ENCODE assay signal across 8 mouse cellular contexts in the genomic region with DNA sequence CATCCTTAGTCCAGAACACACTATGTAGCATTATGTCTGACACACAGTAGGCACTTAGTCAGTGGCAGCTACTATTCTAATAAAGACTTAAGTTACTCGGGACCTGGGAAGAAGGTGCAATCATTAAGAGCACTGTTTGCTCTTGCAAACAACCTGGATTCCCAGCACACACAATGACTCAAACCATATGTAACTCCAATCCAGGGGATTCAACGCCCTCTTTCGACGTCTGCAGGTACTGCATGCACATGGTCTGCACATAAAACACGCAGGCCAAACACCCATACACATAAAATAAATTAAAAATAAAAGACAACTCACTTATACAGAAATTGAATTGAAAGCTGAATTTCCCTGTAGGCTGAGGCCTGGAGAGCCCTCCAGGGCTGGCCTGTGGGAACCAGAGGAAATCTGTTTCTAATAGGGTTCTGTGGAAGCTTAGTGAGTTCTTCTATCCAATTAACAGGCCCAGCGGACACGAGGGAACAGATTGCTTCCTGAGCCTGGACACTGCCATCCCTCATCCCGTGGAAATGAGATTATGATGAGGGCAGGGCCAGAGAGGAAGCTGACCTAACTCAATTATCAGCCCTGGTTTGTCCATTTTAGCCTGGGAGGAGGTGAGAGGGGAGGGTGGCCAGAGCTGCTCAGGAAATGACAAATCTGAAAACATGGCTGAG.
DNase-seq lines count a peak whose midpoint lies in the region; TF ChIP-seq lines count a peak whose summit lies in the region.
"Had no signal": no experiment of that assay in that cellular context is flagged by ENCODE, and none has a peak within 500 bp of the region (broad histone marks: within the 10 kb centered on the region; RNA-seq: fewer than 3 reads in every experiment).

No protein-coding gene starts in this region.

- no peaks in the 10 kb centered on the region for H3K9me3 ChIP-seq in heart, embryonic 10.5 days

- peak; percentile 34 for TF ChIP-seq CTCF in layer of hippocampus, adult 2 months (conservative IDR thresholded peaks at IDR 0.05)

- H3K27ac ChIP-seq in layer of hippocampus, adult 2 months: no peak overlapping the region
- peak overlapping the region; percentile 76; the same call in 1 of the 2 replicates for H3K27ac ChIP-seq in heart, embryonic 10.5 days

- no peaks in the 10 kb centered on the region for H3K36me3 ChIP-seq in heart, embryonic 10.5 days

- WGBS in heart, embryonic 10.5 days: 56% methylated on average over 8 of the region's 8 CpGs

- H3K4me3 ChIP-seq in layer of hippocampus, adult 2 months: no peak overlapping the region
- H3K4me3 ChIP-seq in heart, embryonic 10.5 days: no peak overlapping the region

- H3K4me1 ChIP-seq in heart, embryonic 10.5 days: peaks cover 40% of the 10 kb centered on the region

- no peak for DNase-seq in layer of hippocampus, adult 2 months (ENCODE audit: low spot score in 2 of 2)
- no peak for DNase-seq in layer of hippocampus, postnatal 36 days
- peak; percentile 12 for DNase-seq in adrenal gland, postnatal 10 days
- DNase-seq in heart, embryonic 10.5 days (ENCODE audit: low spot score): no peak
- peak; percentile 15 for DNase-seq in retina, embryonic 14.5 days (ENCODE audit: low spot score)
- no peak for DNase-seq in ovary, postnatal 14 days (ENCODE audit: low spot score)
- no peak for DNase-seq in thymus, postnatal 25 days
- DNase-seq: forebrain, postnatal 0 days had no signal

- no peaks in the 10 kb centered on the region for H3K27me3 ChIP-seq in heart, embryonic 10.5 days (ENCODE audit: insufficient read depth, poor library complexity, severe bottlenecking)

Comparison
In these comparisons a context has a peak if more than half of its experiments do, and no peak if none do; other contexts are left out.
1. DNase-seq: peak in adrenal gland, postnatal 10 days (single experiment) and retina, embryonic 14.5 days (single experiment); none in layer of hippocampus, adult 2 months (0 of 2), layer of hippocampus, postnatal 36 days (0 of 2), heart, embryonic 10.5 days (single experiment), ovary, postnatal 14 days (single experiment) and thymus, postnatal 25 days (single experiment).